7 mouse cellular contexts compared by ENCODE assay signal in the genomic region with DNA sequence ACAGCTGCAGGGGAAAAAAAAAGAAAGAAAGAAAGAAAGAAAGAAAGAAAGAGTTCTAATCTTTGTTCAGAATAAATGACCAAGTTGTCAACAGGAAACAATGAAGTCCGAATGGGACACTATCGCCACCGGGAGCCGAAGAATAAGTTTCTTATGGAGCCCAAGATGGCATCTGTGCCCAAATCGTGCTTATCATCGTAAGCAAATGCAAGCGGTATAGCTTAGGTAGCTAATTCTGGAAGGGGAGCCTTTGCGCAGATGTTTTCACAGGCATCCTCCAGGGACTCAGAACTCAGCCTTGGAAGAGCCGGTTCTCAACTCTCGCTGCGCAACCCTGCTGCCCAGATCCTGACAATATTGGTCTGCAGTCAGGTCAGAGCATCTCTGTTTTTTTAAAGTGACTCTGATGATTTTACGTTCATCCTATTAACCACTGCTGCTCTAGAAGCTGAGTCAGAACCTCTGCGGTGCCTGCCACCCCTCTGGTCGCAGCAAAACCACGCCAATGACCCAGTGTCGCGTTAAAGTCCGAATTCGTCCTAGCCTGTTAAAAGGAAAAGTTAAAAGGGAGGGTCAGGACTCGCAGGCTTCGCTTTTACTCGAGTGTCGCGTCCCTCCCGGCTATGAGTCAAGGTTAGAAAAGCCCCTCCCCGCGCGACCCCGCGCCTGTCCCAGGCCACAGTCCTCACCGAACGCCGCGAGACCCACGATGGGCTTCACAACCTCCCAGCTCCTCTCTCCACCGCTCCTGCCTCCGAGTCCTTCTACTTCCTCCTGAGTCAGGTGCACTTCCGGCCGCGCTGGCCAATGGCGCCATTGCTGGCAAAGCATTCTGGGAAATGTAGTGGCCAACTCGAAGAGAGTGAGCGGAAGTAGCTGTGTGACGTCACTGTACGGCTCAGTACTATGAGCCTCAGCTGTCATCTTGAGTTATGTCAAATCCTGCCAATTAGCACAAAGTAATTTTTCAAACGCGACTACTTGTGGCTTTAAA. TPM values are rescaled to one million over a fixed set of nuclear protein-coding genes. Genes with fewer than 3 reads are reported as not detected.
DNase-seq lines count a peak whose midpoint lies in the region; ATAC-seq lines count a peak whose summit lies in the region.

A gene (minus strand): TSS at position 776 of the 994 bp plus-strand sequence.

- no peaks in the 10 kb centered on the region for H3K9me3 ChIP-seq in embryonic facial prominence, embryonic 12.5 days
- H3K9me3 ChIP-seq in limb, embryonic 11.5 days (ENCODE audit: control insufficient read depth, low read length): no peaks in the 10 kb centered on the region
- no peaks in the 10 kb centered on the region for H3K9me3 ChIP-seq in midbrain, embryonic 14.5 days (ENCODE audit: control insufficient read depth, low read length)

- DNase-seq in adrenal gland, postnatal 25 days: peak; percentile 95
- peak; percentile 100 for DNase-seq in heart, adult 11 months
- peak; percentile 96 for DNase-seq in kidney, adult 18-20 months
- peak; percentile 96 for DNase-seq in limb, embryonic 11.5 days (ENCODE audit: low spot score)
- DNase-seq in midbrain, embryonic 14.5 days: peak; percentile 99
- peak; percentile 89 to 91 for DNase-seq in spleen, adult 18-20 months

- peak within 1 kb of the TSS; percentile 82 for H3K4me3 ChIP-seq in embryonic facial prominence, embryonic 12.5 days
- H3K4me3 ChIP-seq in limb, embryonic 11.5 days (ENCODE audit: low read depth, low read length): peak within 1 kb of the TSS; percentile 85
- H3K4me3 ChIP-seq in midbrain, embryonic 14.5 days (replicated peaks; ENCODE audit: low read depth, low read length): peak within 1 kb of the TSS; percentile 65

- peaks cover 24% of the 10 kb centered on the region for H3K36me3 ChIP-seq in embryonic facial prominence, embryonic 12.5 days
- peaks cover 3% of the 10 kb centered on the region for H3K36me3 ChIP-seq in limb, embryonic 11.5 days (ENCODE audit: control insufficient read depth, insufficient read depth, low read length)
- peaks cover 26% of the 10 kb centered on the region for H3K36me3 ChIP-seq in midbrain, embryonic 14.5 days (ENCODE audit: control insufficient read depth, insufficient read depth, low read length)

- H3K9ac ChIP-seq in embryonic facial prominence, embryonic 12.5 days: peak within 1 kb of the TSS; percentile 65
- H3K9ac ChIP-seq in limb, embryonic 11.5 days (ENCODE audit: low read length): peak within 1 kb of the TSS; percentile 73
- peak within 1 kb of the TSS; percentile 68 for H3K9ac ChIP-seq in midbrain, embryonic 14.5 days (replicated peaks; ENCODE audit: low read length)

- peak; percentile 94 for ATAC-seq in embryonic facial prominence, embryonic 12.5 days (ENCODE audit: insufficient number of reproducible peaks, insufficient read depth, low FRiP score, low TSS enrichment)
- peak; percentile 99 for ATAC-seq in limb, embryonic 11.5 days (ENCODE audit: insufficient number of reproducible peaks, low FRiP score, low TSS enrichment, low read depth)
- ATAC-seq in midbrain, embryonic 14.5 days (ENCODE audit: low FRiP score, low TSS enrichment): peak; percentile 100

- H3K27me3 ChIP-seq in embryonic facial prominence, embryonic 12.5 days: no peaks in the 10 kb centered on the region
- H3K27me3 ChIP-seq in limb, embryonic 11.5 days (ENCODE audit: control insufficient read depth, insufficient read depth, low read length): no peaks in the 10 kb centered on the region
- H3K27me3 ChIP-seq in midbrain, embryonic 14.5 days (ENCODE audit: control insufficient read depth, insufficient read depth, low read length): no peaks in the 10 kb centered on the region

- H3K27ac ChIP-seq in embryonic facial prominence, embryonic 12.5 days: no peak within 1 kb of the TSS
- H3K27ac ChIP-seq in limb, embryonic 11.5 days (replicated peaks; ENCODE audit: low read depth, low read length): no peak within 1 kb of the TSS
- peak within 1 kb of the TSS; percentile 56 for H3K27ac ChIP-seq in midbrain, embryonic 14.5 days (replicated peaks; ENCODE audit: low read depth, low read length)

- H3K4me2 ChIP-seq in embryonic facial prominence, embryonic 12.5 days (replicated peaks): peak within 1 kb of the TSS; percentile 76
- H3K4me2 ChIP-seq in limb, embryonic 11.5 days (ENCODE audit: low read depth, severe bottlenecking): peak within 1 kb of the TSS; percentile 72
- H3K4me2 ChIP-seq in midbrain, embryonic 14.5 days (ENCODE audit: low read length): peak within 1 kb of the TSS; percentile 70

- peaks cover 3% of the 10 kb centered on the region for H3K4me1 ChIP-seq in embryonic facial prominence, embryonic 12.5 days
- H3K4me1 ChIP-seq in limb, embryonic 11.5 days (ENCODE audit: control insufficient read depth, insufficient read depth, low read length): 0 out of 2 replicates have a peak, but pooled peaks cover 3% of the 10 kb centered on the region
- H3K4me1 ChIP-seq in midbrain, embryonic 14.5 days (ENCODE audit: control insufficient read depth, insufficient read depth, low read length): peaks cover 6% of the 10 kb centered on the region; the same call in 1 of the 2 replicates

- 4% methylated on average over 47 of the region's 47 CpGs for WGBS in embryonic facial prominence, embryonic 12.5 days
- WGBS in limb, embryonic 11.5 days: 6% methylated on average over 47 of the region's 47 CpGs
- 3% methylated on average over 47 of the region's 47 CpGs for WGBS in midbrain, embryonic 14.5 days

RNA-seq across cellular contexts. Expression of the gene that starts here (rescaled TPM):
- 53.7 and 55.1 TPM in 2 replicates for total RNA-seq in adrenal gland, postnatal 25 days (2021)
- polyA plus RNA-seq in embryonic facial prominence, embryonic 12.5 days (2016; fragmentation: Nextera tagmentation; extraction: Ambion mirVana): 69.2 and 74.2 TPM in 2 replicates
- polyA plus RNA-seq in limb, embryonic 11.5 days (2014; fragmentation: Nextera tagmentation; extraction: Ambion mirVana): 78.4 and 83.4 TPM in 2 replicates
- 74.0 and 79.3 TPM in 2 replicates for polyA plus RNA-seq in midbrain, embryonic 14.5 days (2014; fragmentation: Nextera tagmentation; extraction: Ambion mirVana)
